Mouse (Mus musculus): ENCODE data around the gene Arid4b. TPM values are rescaled to one million over a fixed set of nuclear protein-coding genes. Genes with fewer than 3 reads are reported as not detected.

The Arid4b gene
- total RNA-seq, 2 experiments from 2014 or later = 12.0 to 12.5 TPM

Other genes with a start within 250 kb of the Arid4b start
- 10 to 100 TPM; 47.1 to 63.9 TPM for gene B3galnt2, start 108.8 kb upstream of the Arid4b start, total RNA-seq (2021)
- gene Tbce, start 23.6 kb upstream of the Arid4b start, total RNA-seq (2021) = 10 to 100 TPM; 16.8 to 20.2 TPM
- 10 to 100 TPM; 10.4 to 12.6 TPM for gene Ggps1, start 256 bp downstream of the Arid4b start, total RNA-seq (2021)

All from gastrocnemius, postnatal 25 days (tissue).